Mouse (Mus musculus) stomach, postnatal 0 days (tissue): Measurements from ENCODE around the gene Axdnd1.

Experiments used
- CTCF ChIP-seq: IDR thresholded peaks from 2 replicates; pipeline ENCODE4 v1.5.1; 2016; ENCODE audit warnings: antibody characterized with exemption, low read depth, mild to moderate bottlenecking, moderate library complexity
- EP300 ChIP-seq: optimal IDR thresholded peaks from 2 replicates; pipeline ENCODE3; 2016; ENCODE audit warnings: antibody characterized with exemption

DNA sequence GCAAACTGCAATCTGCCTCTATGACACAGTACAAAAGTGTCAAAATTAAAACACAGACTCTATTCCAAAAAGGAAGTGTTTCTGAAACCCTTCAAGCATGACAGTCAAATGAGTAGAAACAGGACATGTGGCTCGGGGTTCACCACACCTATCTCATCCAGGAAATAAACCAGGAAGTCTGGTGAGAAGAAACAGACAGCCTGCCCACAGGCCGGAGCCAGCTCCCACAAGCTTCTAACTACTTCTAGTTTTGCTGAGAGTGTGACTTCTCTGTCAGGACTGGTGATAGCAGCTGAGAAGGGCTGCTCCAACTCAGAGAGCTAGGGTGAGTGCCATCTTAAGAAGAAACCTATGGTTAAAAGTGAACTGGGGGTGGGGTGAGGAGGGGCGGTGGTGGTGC, 38.7 kb upstream of the Axdnd1 start:
- no peak for TF ChIP-seq CTCF
- TF ChIP-seq EP300 = no peak
